Mouse (Mus musculus) intestine, postnatal 0 days (tissue): ENCODE data around the gene Bnip2. TPM values are rescaled to one million over a fixed set of nuclear protein-coding genes. Genes with fewer than 3 reads are reported as not detected.
A peak's percentile ranks its signal among the peaks of the same experiment; 100 is the strongest.

Experiments used
- ATAC-seq: fragments of 200-750 bp; cut with Nextera tagmentation; 2 replicates; pipeline ENCODE4 v1.8.0; 2017; ENCODE audit warnings: mild to moderate bottlenecking, moderate TSS enrichment, moderate library complexity
- H3K27ac ChIP-seq: fragments of 300-500 bp; sonication (generic); 2 replicates; pipeline ENCODE4 v1.5.1; 2014; ENCODE audit warnings: mild to moderate bottlenecking, low read depth, low read length, moderate library complexity
- H3K27me3 ChIP-seq: fragments of 300-500 bp; sonication (generic); replicated peaks from 2 replicates; pipeline ENCODE4 v1.6.1; 2014; ENCODE audit warnings: low read length, mixed read lengths; ENCODE audit not compliant: control insufficient read depth, insufficient read depth
- H3K36me3 ChIP-seq: fragments of 300-500 bp; sonication (generic); 2 replicates; pipeline ENCODE4 v1.6.1; 2014; ENCODE audit warnings: mild to moderate bottlenecking, moderate library complexity; ENCODE audit not compliant: control insufficient read depth, insufficient read depth
- H3K4me1 ChIP-seq: fragments of 300-500 bp; sonication (generic); replicated peaks from 2 replicates; pipeline ENCODE4 v1.6.1; 2014; ENCODE audit warnings: antibody characterized with exemption, low read length, mixed read lengths; ENCODE audit not compliant: control insufficient read depth, insufficient read depth
- H3K4me2 ChIP-seq: fragments of 300-500 bp; sonication (generic); replicated peaks from 2 replicates; pipeline ENCODE4 v1.6.1; 2014; ENCODE audit warnings: low read depth, mild to moderate bottlenecking, moderate library complexity
- H3K4me3 ChIP-seq: fragments of 300-500 bp; sonication (generic); 2 replicates; pipeline ENCODE4 v1.5.1; 2014; ENCODE audit warnings: low read depth, low read length
- H3K9ac ChIP-seq: fragments of 300-500 bp; sonication (generic); 2 replicates; pipeline ENCODE4 v1.6.1; 2014; ENCODE audit warnings: mild to moderate bottlenecking, low read depth, low read length
- H3K9me3 ChIP-seq: fragments of 300-500 bp; sonication (generic); 2 replicates; pipeline ENCODE4 v1.6.1; 2016; ENCODE audit warnings: mixed run types; ENCODE audit not compliant: control insufficient read depth
- CTCF ChIP-seq: sonication (generic); IDR thresholded peaks from 2 replicates; pipeline ENCODE4 v1.5.1; 2016; ENCODE audit warnings: low read depth, mild to moderate bottlenecking, control low read depth, antibody characterized with exemption, moderate library complexity
- WGBS: fragments of 180-500 bp; shearing (Covaris S2); extraction: QIAGEN DNeasy Blood & Tissue Kit; methylation state at CpG from one replicate; pipeline ENCODE4 v1.1.7; 2014; 5-methylcytosine and 5-hydroxymethylcytosine counted together
- polyA plus RNA-seq: library from polyadenylated mRNA; unstranded; fragments of >200 nt; fragmentation: Nextera tagmentation; extraction: Ambion mirVana; gene quantifications from 2 replicates; pipeline ENCODE4 v1.2.1, GENCODE M21; 2015

Bnip2 gene
- polyA plus RNA-seq, 1 experiment from 2014 or later, result 38.0 TPM

DNA sequence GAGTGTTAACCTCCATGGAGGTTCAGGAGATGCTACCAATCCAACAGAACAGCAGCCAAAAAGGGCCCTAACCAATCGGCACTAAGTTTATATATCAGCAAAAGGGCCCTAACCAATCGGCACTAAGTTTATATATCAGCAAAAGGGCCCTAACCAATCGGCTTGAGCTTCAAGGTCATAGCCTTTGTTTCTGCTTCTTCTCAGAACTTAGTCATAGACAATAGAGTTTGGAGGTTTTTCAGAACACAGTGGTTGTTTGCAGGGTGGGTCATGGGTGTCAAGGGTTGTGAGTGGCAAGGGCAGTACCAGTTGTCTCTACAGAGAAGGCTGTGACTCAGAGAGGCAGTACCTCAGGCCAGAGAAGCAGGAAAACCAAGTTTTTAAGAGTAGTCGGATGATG, 52.9 kb downstream of the Bnip2 start:
- H3K27ac ChIP-seq, result no peak overlapping the region
- no peaks in the 10 kb centered on the region for H3K36me3 ChIP-seq
- ATAC-seq, result no peak
- no peaks in the 10 kb centered on the region for H3K9me3 ChIP-seq
- no peaks in the 10 kb centered on the region for H3K27me3 ChIP-seq
- H3K4me2 ChIP-seq, result no peak overlapping the region
- no peak for TF ChIP-seq CTCF
- no peak overlapping the region for H3K4me3 ChIP-seq
- no peak overlapping the region for H3K9ac ChIP-seq
- H3K4me1 ChIP-seq, result no peaks in the 10 kb centered on the region
- 87% methylated on average over 4 of the region's 4 CpGs for WGBS

DNA sequence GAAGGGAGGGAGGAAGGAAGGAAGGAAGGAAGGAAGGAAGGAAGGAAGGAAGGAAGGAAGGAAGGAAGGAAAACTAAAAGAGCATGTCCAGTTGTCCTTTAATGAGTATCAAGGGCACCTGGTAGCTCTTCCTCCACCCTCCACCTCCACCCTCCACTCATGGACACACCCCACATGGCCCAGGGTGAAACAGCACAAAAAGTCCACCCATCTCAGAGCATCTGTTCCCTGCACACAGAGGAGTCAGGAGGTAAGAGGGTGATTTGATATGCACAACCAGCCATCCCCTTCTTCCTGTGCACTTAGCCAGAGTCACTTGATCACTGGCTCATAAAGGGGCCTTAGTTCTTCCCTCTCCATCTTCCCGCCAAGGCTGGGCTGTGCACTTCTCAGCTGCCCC, 53.7 kb downstream of the Bnip2 start:
- Histone ChIP-seq H3K9ac (no peak overlapping the region), H3K4me3 (no peak overlapping the region), H3K27ac (no peak overlapping the region), H3K27me3 (no peaks in the 10 kb centered on the region), H3K36me3 (no peaks in the 10 kb centered on the region), H3K4me1 (no peaks in the 10 kb centered on the region), H3K4me2 (no peak overlapping the region), H3K9me3 (no peaks in the 10 kb centered on the region)
- no peak for ATAC-seq
- WGBS, result 60% methylated on average over 1 of the region's 1 CpGs
- no peak for TF ChIP-seq CTCF

DNA sequence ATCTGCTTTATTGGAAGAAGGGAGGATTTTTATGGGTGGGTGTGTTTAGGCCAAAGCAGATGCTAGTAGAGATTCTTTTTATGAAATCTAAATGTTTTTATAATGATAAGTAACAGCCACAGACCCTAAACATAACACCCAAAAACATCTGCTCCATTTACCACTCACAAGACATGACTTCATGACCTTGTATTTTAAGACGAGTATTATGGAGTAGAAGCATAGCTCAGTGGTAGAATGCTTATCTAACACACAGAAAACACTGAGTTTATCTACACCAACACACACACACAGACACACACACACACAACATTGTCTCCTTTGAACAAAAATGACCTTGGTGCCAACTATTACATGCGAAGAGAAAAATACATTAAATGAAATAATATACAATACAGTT, 55.6 kb downstream of the Bnip2 start:
- Histone ChIP-seq H3K9me3 (no peaks in the 10 kb centered on the region), H3K36me3 (no peaks in the 10 kb centered on the region), H3K27ac (no peak overlapping the region), H3K4me3 (no peak overlapping the region), H3K9ac (no peak overlapping the region), H3K4me1 (no peaks in the 10 kb centered on the region), H3K4me2 (no peak overlapping the region), H3K27me3 (no peaks in the 10 kb centered on the region)
- 66% methylated on average over 2 of the region's 2 CpGs for WGBS
- no peak for ATAC-seq
- no peak for TF ChIP-seq CTCF

DNA sequence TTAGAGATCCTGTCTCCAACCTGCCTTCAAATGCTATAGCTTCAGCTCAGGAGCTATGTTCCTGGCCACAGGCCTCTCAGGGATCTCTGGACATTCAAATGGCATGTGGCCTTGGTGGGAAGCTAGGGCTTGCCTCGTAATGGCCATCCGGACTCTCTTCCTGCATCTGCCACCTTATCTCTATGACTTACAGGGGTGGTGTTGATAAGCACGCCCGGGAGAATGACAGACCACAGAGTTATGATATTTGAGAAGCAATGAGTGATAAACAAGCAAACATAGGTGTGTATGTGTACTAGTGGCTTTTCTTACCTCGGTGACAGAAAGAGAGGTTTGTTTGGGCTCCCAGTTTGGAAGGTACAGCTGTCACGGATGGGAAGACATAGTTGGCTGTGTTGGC, 57.0 kb downstream of the Bnip2 start:
- Histone ChIP-seq H3K9ac (no peak overlapping the region), H3K4me3 (no peak overlapping the region), H3K27ac (no peak overlapping the region), H3K4me1 (no peaks in the 10 kb centered on the region), H3K36me3 (no peaks in the 10 kb centered on the region), H3K9me3 (no peaks in the 10 kb centered on the region), H3K27me3 (no peaks in the 10 kb centered on the region), H3K4me2 (no peak overlapping the region)
- WGBS, result 49% methylated on average over 6 of the region's 6 CpGs
- TF ChIP-seq CTCF, result no peak
- ATAC-seq, result no peak

DNA sequence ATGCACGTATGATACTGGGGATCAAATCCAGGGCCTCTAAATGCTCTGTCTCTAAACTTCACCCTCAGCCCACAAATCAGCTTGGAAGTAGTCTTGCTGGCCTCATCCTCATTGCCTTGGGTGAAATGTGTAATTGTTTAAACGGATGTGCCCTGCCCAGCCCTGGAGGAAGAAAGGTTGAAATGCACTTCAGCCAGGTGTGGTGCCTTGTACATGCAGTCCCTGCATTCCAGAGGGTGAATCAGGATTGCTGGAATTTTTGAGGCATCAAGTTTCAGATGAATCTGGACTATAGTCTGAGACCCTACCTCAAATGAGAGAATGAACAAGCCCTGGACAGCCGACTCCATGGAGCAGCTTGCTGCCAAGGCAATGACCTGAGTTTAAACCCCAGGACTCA, 58.6 kb downstream of the Bnip2 start:
- Histone ChIP-seq H3K4me1 (no peaks in the 10 kb centered on the region), H3K4me3 (no peak overlapping the region), H3K9ac (no peak overlapping the region), H3K9me3 (no peaks in the 10 kb centered on the region), H3K4me2 (no peak overlapping the region), H3K27ac (no peak overlapping the region), H3K27me3 (no peaks in the 10 kb centered on the region), H3K36me3 (no peaks in the 10 kb centered on the region)
- TF ChIP-seq CTCF, result peak; percentile 24; the same call in 1 of the 2 replicates
- ATAC-seq, result peak; percentile 71
- WGBS, result 38% methylated on average over 3 of the region's 3 CpGs

DNA sequence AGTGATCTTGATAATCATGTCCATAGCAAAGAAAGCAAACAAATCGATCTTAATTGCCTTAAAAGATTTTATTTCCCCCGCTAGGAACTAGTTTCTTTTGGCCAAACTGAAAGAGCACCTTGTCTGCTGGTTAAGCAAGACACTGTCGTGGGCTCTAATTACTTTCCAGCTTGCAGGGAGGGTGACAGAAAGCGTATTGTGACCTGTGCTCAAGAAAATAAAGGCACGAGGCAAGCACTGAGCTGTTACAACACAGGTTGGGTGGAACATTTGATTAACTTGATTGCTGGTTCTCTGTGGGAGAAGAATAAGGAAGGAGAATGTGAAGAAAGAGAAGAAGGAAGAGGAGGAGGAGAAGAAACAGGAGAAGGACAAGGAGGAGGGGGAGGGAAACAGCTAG, 59.0 kb downstream of the Bnip2 start:
- no peak overlapping the region for H3K4me3 ChIP-seq
- TF ChIP-seq CTCF, result no peak
- no peaks in the 10 kb centered on the region for H3K4me1 ChIP-seq
- H3K9me3 ChIP-seq, result no peaks in the 10 kb centered on the region
- no peak overlapping the region for H3K9ac ChIP-seq
- 34% methylated on average over 5 of the region's 5 CpGs for WGBS
- no peak overlapping the region for H3K4me2 ChIP-seq
- H3K27ac ChIP-seq, result no peak overlapping the region; the same call in 1 of the 2 replicates
- H3K27me3 ChIP-seq, result no peaks in the 10 kb centered on the region
- ATAC-seq, result peak; percentile 55
- H3K36me3 ChIP-seq, result no peaks in the 10 kb centered on the region
